Mouse (Mus musculus): ENCODE measurements around the gene Bms1.

Bms1 gene

DNA sequence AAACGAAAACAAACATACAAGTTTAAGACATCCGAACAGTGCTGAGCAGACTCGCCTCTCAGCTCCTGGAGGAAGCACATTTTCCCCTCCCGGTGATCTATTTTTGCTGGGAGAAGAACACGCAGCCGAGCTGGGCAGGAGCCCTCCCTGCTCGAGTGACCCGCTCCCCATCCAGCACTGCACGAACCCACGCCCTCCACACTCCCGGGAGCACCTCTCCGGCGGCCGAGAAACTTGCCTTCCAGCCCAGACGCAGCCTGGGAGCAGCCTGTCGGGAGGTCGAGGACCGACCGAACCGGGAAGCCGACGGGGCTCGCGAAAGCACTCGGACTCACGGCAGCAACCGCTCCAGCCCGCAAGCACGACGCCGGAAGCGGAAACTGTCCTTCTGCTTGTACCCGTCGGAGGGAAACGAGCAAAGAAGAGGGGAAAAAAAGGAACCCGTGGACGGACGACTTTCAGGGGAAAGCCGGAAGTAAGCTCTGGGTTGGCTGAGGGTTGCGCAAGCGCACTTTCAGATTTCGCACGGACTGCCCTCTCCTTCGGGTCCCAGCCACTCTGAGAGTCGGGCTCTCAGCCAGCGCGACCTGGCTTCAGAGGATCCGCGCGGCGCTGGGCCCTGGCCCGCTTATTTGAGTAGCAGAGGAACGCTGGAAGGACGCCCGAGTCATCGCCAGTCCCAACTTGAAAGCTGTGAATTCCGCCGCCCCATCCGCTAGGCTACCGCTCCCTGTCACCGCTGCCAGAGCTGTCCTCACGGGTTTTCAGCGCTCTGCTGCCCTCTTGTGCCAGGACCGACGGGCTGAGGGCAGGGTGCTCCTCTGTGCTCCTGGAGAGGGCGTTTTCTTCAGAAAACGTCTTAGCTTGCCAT, at the start of gene Bms1:
Gene Bms1, minus strand, starts transcription at position 425 of the 871 bp plus-strand sequence.
- peak; percentile 84 to 91 for DNase-seq (ENCODE audit: low spot score in 2 of 2)

DNA sequence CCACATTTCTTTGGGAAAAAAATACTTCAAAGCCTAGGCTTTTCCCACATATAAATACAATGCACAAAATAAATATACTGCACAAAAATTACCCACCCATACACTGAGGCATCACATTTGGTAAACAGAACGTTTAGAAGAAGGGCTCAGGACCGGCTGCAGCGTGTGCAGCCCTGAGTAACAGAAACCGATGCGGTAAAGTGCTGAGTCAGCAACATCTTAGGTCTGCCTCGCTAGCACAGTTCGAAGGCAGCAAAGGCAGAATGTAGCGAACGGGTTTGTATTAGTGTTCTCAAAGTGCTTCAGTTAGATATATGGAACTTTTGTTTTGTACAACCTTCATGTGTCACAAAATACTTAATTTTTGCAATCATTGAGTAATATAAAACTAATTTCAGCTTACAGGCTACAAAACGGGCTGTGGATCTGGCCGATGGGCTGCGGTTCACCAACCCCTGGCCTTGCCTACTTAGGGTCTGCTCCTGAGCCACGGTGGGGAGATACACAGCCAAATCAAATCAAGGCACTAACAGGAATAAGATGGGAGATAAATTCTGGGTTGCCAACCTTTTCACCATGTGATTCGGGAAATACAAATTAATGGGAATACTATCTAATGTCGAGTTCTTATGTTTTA, 42.9 kb upstream of the Bms1 start:
- no peak for DNase-seq (ENCODE audit: low spot score in 2 of 2)

GRCm38 (mm10) chr6:118457726-118458125, 38.5 kb upstream of the Bms1 start:
- DNase-seq (ENCODE audit: low spot score in 2 of 2): no peak

GRCm38 (mm10) chr6:118455042-118455631, 35.9 kb upstream of the Bms1 start, which contains the start of gene Zfp248:
Gene Zfp248, minus strand, starts transcription at chr6:118455528.
- DNase-seq (ENCODE audit: low spot score in 2 of 2): peak; percentile 60 to 78

GRCm38 (mm10) chr6:118454452-118454851, 35.2 kb upstream of the Bms1 start:
- DNase-seq (ENCODE audit: low spot score in 2 of 2): peak in 1 of 2 experiments; percentile 8

- DNase-seq (ENCODE audit: low spot score in 2 of 2): no peak
Measured at GRCm38 (mm10) chr6:118431502-118431901, 12.2 kb upstream of the Bms1 start.

DNA sequence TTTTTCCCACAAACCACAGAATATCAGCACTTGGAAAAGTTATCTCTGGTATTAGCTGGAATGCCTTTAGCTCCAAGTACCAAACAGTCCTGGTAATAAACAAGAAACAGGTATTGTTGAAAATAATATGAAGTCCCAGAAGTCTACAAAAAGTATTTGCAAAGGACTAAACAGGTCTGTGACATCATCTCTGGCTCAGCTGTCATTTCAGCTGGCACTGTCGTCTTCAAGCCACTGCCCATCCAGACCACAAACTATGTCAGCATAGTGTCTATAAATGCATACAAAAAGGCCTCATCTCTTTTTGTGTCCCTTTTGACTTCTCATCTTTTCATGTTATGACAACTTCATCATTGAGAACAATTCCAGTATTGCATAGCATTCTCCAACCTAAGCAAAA, 7.4 kb upstream of the Bms1 start:
- no peak for DNase-seq (ENCODE audit: low spot score in 2 of 2)

GRCm38 (mm10) chr6:118410428-118410827, 8.8 kb downstream of the Bms1 start:
- DNase-seq (ENCODE audit: low spot score in 2 of 2): no peak

- no peak for DNase-seq (ENCODE audit: low spot score in 2 of 2)
Measured at GRCm38 (mm10) chr6:118408510-118408909, 10.8 kb downstream of the Bms1 start.

DNA sequence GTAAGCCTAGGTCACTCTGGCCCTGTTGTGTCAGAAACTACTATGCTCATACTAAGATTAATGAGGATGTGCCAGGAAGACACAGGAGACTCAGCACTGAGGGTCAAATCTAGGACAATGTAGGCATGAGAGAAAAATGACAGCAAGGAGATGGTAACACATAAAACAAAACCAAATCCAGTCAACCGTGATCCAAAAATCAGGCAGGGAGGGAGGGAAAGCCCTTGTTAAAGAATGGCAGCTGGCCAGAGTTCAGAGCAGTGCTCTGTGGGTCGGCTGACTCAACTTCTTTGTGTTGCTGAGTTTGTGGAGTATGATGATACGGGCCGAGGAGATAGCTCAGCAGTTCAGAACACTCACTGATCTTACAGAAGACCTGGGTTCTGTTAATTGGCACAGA, 12.9 kb downstream of the Bms1 start:
- no peak for DNase-seq (ENCODE audit: low spot score in 2 of 2)

- no peak for DNase-seq (ENCODE audit: low spot score in 2 of 2)
Measured at GRCm38 (mm10) chr6:118390746-118391145, 28.5 kb downstream of the Bms1 start.

DNA sequence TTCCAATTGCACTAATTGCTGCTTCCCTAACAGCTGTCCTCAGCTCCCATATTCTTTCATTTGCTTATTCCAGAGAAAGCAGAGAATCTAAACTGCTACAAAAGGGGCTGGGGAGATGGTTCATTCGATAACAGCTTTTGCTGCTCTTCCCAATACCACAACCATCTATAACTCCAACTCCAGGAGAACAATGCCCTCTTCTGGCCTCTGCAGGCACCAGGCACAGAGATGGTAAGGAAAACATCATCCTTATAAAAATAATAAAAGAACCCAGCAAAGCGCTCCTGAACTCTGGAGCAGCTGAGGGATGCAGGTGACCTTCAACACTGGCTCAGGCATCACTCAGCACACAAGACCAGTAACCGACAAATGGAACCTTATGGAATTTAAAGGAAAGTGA, 33.3 kb downstream of the Bms1 start:
- no peak for DNase-seq (ENCODE audit: low spot score in 2 of 2)

DNA sequence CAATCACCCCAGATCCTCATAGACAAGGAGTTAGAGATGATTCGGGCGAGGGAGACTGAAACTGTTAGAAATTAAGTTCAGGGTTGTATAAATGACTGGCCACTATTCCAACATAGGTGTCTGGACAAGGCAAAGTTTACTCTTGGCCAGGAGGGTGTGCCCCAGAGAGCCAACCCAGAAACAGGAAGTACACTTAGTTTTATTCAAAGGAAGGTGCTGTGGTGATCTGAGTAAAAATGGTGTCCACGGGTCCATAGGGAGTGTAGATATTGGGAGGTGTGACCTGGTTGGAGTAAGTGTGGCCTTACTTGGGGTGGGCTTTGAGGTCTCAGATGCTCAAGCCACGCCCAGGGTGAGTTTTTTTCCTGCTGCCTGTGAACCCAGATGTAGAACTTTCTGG, 38.0 kb downstream of the Bms1 start:
- DNase-seq (ENCODE audit: low spot score in 2 of 2): no peak

DNA sequence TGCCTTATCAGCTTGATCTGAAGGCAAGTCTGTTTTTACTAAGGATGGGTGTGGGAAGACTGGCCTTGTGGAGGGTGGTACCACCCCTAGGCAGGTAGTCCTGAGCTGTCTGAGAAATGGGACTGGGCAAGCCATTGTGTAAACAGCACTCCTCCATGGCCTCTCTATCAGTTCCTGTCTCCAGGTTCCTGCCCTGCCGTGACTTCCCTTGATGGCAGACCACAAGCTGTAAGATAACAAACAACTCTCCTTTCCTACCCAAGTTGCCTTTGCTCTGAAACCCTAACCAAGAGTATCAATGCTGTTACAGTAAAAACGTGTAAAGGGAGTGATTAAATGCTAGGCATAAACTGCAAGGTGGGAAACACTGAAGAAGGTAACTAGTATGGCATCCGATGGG, 38.6 kb downstream of the Bms1 start:
- DNase-seq (ENCODE audit: low spot score in 2 of 2): no peak

DNA sequence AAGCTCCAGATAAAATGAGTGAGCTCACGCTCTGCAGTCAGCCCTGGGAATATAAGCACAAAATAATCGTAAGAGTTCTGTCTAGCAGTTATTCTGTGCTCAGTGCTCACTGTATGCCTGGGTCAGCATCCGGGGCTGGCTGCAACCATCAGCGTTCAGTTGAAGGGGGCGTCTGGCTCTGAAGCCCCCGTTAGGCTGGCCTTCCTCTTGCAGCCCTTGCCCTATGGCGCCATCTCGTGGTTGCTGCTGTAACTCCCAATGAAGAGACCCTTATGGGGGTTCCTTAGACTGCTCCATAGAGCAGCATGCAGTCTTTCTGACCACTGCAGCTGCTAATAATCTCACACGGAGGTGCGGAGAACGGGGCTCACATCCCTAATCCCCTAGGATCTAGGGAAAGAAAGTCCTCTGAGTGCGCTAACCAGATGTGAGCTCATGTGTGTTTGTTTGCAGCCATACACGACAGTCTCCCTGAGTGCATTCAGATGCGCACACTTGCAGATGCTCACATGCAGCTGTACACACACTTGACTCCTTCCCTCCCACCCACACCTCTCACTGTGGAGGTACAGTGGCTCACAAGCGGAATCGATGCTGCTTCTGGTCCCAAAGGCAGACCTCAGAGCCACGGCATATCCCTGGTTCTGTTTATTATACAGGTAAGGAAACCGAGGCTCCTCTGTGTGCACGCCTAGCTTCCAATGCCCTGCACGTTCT, 39.7 kb downstream of the Bms1 start:
- peak; percentile 35 to 70 for DNase-seq (ENCODE audit: low spot score in 2 of 2)

DNA sequence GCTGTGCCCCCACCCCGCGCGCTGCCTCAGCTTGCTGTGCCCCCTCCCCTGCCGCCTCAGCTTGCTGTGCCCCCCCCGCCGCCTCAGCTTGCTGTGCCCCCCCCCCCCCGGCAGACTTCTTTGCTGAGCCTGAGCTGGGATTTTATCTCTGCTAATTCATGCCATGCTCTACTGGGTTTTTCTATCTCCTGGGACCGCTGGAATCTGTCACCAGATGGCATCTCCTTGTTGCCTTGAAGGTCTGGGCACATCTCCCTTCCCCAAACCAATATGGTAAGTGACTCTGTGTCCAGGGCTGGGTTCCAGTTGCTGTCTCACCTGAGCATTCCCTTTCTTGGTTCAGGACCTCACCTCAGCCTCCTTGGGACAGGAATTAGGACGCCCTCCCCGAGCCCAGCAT, 41.7 kb downstream of the Bms1 start:
- no peak for DNase-seq (ENCODE audit: low spot score in 2 of 2)

DNA sequence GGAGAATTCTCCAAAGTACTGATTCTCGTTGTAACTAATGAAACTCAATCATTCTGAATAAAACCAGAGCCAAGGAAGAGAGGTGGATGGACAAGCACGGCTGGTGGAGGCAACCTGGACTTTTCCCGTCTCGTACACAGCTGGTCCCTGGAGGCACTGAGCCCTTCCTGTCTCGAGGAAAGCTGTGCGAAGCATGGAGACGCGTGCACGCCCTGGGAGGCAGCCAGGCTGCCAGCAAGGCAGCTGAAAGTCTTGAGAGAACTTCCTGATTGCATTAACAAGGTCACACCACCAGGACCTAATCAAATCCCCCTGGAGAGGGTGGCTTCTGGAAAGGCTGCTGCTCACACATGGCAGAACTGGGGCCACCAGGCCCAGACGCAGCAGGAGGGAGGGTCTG, 43.3 kb downstream of the Bms1 start:
- no peak for DNase-seq (ENCODE audit: low spot score in 2 of 2)

- no peak for DNase-seq (ENCODE audit: low spot score in 2 of 2)
Measured at GRCm38 (mm10) chr6:118375457-118375856, 43.8 kb downstream of the Bms1 start.

GRCm38 (mm10) chr6:118375026-118375425, 44.2 kb downstream of the Bms1 start:
- no peak for DNase-seq (ENCODE audit: low spot score in 2 of 2)

DNA sequence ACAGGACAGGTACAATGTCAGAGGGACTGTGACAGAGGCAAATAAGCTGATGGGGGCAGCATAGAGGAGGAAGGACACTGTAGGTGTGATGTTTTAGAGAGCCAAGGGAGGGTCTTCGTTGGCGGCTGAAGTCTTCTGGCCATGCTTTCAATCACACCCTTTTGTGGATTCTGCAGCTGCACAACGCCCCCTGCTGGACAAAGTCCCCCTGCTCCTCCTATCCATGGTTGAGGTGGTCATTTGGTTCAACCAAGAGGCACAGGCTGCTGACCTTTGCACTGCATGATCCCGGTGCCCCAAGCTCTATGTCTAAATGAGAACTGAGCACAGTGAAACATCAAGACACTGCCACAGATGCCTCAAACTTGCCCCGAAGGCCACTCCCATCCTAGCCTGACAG, 46.0 kb downstream of the Bms1 start:
- no peak for DNase-seq (ENCODE audit: low spot score in 2 of 2)

GRCm38 (mm10) chr6:118372794-118373193, 46.5 kb downstream of the Bms1 start:
- DNase-seq (ENCODE audit: low spot score in 2 of 2): no peak

- no peak for DNase-seq (ENCODE audit: low spot score in 2 of 2)
Measured at GRCm38 (mm10) chr6:118367502-118367901, 51.8 kb downstream of the Bms1 start.
